Mouse (Mus musculus) neural tube, embryonic 15.5 days (tissue): ENCODE data around the gene Aatk. TPM values are rescaled to one million over a fixed set of nuclear protein-coding genes. Genes with fewer than 3 reads are reported as not detected.

ENCODE experiments used
- ATAC-seq: fragments of 200-750 bp; cut with Nextera tagmentation; 2 replicates; pipeline ENCODE4 v1.8.0; 2017; ENCODE audit warnings: mild to moderate bottlenecking, moderate TSS enrichment, moderate library complexity; ENCODE audit not compliant: low FRiP score
- H3K27ac ChIP-seq: fragments of 300-500 bp; sonication (generic); replicated peaks from 2 replicates; pipeline ENCODE4 v1.5.1; 2015; ENCODE audit warnings: mild to moderate bottlenecking, inconsistent platforms
- H3K27me3 ChIP-seq: fragments of 300-500 bp; sonication (generic); replicated peaks from 2 replicates; pipeline ENCODE4 v1.6.1; 2015; ENCODE audit warnings: inconsistent platforms
- H3K36me3 ChIP-seq: fragments of 300-500 bp; sonication (generic); 2 replicates; pipeline ENCODE4 v1.6.1; 2015; ENCODE audit warnings: inconsistent platforms
- H3K4me1 ChIP-seq: fragments of 300-500 bp; sonication (generic); 2 replicates; pipeline ENCODE4 v1.6.1; 2015; ENCODE audit warnings: inconsistent platforms
- H3K4me2 ChIP-seq: fragments of 300-500 bp; sonication (generic); 2 replicates; pipeline ENCODE4 v1.6.1; 2015; ENCODE audit warnings: inconsistent platforms, mild to moderate bottlenecking, moderate library complexity
- H3K4me3 ChIP-seq: fragments of 300-500 bp; sonication (generic); replicated peaks from 2 replicates; pipeline ENCODE4 v1.5.1; 2015; ENCODE audit warnings: mild to moderate bottlenecking, inconsistent platforms
- H3K9ac ChIP-seq: fragments of 300-500 bp; sonication (generic); replicated peaks from 2 replicates; pipeline ENCODE4 v1.6.1; 2015; ENCODE audit warnings: mild to moderate bottlenecking, inconsistent platforms
- H3K9me3 ChIP-seq: fragments of 300-500 bp; sonication (generic); replicated peaks from 2 replicates; pipeline ENCODE4 v1.6.1; 2016; ENCODE audit warnings: inconsistent platforms
- WGBS: fragments of 180-500 bp; shearing (Covaris S2); methylation state at CpG from one replicate; pipeline ENCODE4 v1.1.7; 2015; ENCODE audit warnings: mixed read lengths; 5-methylcytosine and 5-hydroxymethylcytosine counted together
- polyA plus RNA-seq: library from polyadenylated mRNA; unstranded; fragments of >200 nt; fragmentation: Nextera tagmentation; extraction: Ambion mirVana; gene quantifications from 2 replicates; pipeline ENCODE4 v1.2.1, GENCODE M21; 2015

Aatk gene
- polyA plus RNA-seq, 1 experiment from 2014 or later = 46.2 TPM

DNA sequence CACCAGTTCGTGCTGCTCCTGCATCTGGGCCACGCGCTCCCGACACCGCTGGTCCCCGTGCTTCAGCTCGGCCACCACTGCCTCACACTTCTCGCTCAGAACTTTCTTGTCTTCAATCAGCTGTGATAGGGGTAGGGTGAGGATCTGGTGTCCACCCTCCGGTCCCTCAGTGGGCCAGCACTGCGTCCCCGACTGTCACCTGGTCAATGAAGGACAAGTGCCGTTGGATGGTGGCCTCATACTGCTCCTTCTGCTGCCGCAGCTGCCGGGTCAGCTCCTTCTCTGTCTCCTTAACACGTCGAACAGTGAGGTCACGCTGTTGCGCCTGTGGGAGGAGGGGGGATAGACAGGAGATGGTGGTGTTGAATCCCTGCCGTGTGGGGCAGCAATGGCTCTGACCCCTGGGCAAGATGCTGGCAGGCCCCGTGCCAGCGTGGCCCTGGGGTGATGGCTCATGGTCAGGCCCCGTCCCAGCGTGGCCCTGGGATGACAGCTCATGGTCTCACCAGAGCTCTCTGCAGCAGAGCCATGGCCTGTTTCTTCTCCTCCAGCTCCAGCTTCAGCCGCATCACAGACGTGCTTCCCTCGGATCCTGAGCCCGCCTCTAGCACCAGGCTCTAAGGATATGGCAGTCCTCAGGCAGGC, 23.4 kb upstream of the Aatk start:
- no peak overlapping the region for H3K4me2 ChIP-seq
- H3K27me3 ChIP-seq = no peaks in the 10 kb centered on the region
- no peaks in the 10 kb centered on the region for H3K9me3 ChIP-seq
- H3K4me3 ChIP-seq = no peak overlapping the region
- peaks cover 60% of the 10 kb centered on the region for H3K36me3 ChIP-seq
- no peak overlapping the region for H3K9ac ChIP-seq
- peaks cover 17% of the 10 kb centered on the region for H3K4me1 ChIP-seq
- H3K27ac ChIP-seq = no peak overlapping the region
- ATAC-seq = no peak
- WGBS = 91% methylated on average over 26 of the region's 27 CpGs

GRCm38 (mm10) chr11:120069261-120069660, 22.3 kb upstream of the Aatk start:
- Histone ChIP-seq H3K36me3 (peaks cover 61% of the 10 kb centered on the region), H3K9me3 (no peaks in the 10 kb centered on the region), H3K4me1 (peaks cover 6% of the 10 kb centered on the region), H3K9ac (no peak overlapping the region), H3K4me3 (no peak overlapping the region), H3K27ac (no peak overlapping the region), H3K4me2 (no peak overlapping the region), H3K27me3 (no peaks in the 10 kb centered on the region)
- no peak for ATAC-seq
- 23% methylated on average over 11 of the region's 11 CpGs for WGBS

DNA sequence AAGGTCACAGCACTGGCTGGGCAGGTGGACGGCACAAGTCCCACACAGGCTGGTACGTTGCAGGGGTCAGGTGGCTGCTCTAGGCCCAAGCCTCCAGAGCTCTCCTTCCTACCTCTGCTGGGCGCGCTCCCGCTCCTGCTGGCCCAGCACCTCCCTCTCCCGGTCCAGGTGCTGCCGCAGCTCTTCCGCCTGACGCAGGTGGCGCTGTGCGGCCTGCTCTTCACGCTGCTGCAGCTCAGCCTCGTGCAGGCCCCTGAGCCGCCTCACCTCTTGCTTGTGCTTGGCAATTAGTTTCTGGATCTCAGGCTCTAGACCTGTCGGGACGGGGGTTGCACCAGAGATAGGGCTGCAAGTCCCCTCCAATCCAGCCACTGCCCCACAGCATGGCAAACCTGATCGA, 20.9 kb upstream of the Aatk start:
- 63% methylated on average over 17 of the region's 17 CpGs for WGBS
- ATAC-seq = no peak
- Histone ChIP-seq H3K4me3 (no peak overlapping the region), H3K36me3 (peaks cover 61% of the 10 kb centered on the region), H3K4me1 (peaks cover 6% of the 10 kb centered on the region), H3K27me3 (no peaks in the 10 kb centered on the region), H3K9me3 (no peaks in the 10 kb centered on the region), H3K4me2 (no peak overlapping the region), H3K9ac (no peak overlapping the region), H3K27ac (no peak overlapping the region)

GRCm38 (mm10) chr11:120065291-120065690, 18.3 kb upstream of the Aatk start:
- H3K9ac ChIP-seq = no peak overlapping the region
- 33% methylated on average over 10 of the region's 10 CpGs for WGBS
- peaks cover 6% of the 10 kb centered on the region for H3K4me1 ChIP-seq
- no peak overlapping the region for H3K27ac ChIP-seq
- H3K9me3 ChIP-seq = no peaks in the 10 kb centered on the region
- no peak for ATAC-seq
- no peak overlapping the region for H3K4me3 ChIP-seq
- no peaks in the 10 kb centered on the region for H3K27me3 ChIP-seq
- peaks cover 36% of the 10 kb centered on the region for H3K36me3 ChIP-seq
- no peak overlapping the region for H3K4me2 ChIP-seq

DNA sequence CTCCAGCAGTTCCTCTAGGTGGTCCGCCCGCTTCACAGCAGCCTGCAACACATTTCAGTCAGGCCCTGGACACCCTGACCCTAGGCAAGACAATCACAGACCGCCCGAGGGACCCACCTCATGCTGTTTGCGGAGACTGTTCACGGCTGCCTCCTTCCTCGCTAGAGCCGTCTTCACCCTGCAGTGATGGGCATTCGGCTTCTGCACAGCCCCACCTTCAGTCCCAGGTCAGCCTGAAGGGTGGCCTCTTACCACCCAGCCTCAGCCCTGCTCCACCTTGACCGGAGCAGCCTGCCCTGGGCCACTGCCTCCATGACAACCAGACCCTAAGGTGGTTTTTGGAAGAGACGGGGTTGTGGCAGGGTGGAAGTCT, 17.7 kb upstream of the Aatk start:
- no peaks in the 10 kb centered on the region for H3K9me3 ChIP-seq
- no peak overlapping the region for H3K27ac ChIP-seq

GRCm38 (mm10) chr11:120064006-120064667, 17.2 kb upstream of the Aatk start:
- Histone ChIP-seq H3K4me3 (no peak overlapping the region), H3K27ac (no peak overlapping the region), H3K36me3 (peaks cover 29% of the 10 kb centered on the region), H3K4me2 (no peak overlapping the region), H3K9me3 (no peaks in the 10 kb centered on the region), H3K9ac (no peak overlapping the region), H3K4me1 (0 out of 2 replicates have a peak, but pooled peaks cover under 1% of the 10 kb centered on the region), H3K27me3 (no peaks in the 10 kb centered on the region)
- 84% methylated on average over 11 of the region's 13 CpGs for WGBS
- ATAC-seq = no peak

More for the DNA sequence above, 17.7 kb upstream of the Aatk start:
- WGBS = 90% methylated on average over 11 of the region's 11 CpGs
- Histone ChIP-seq H3K9ac (no peak overlapping the region), H3K4me1 (peaks cover 5% of the 10 kb centered on the region), H3K36me3 (peaks cover 32% of the 10 kb centered on the region), H3K4me2 (no peak overlapping the region), H3K4me3 (no peak overlapping the region), H3K27me3 (no peaks in the 10 kb centered on the region)
- no peak for ATAC-seq

GRCm38 (mm10) chr11:120063326-120063725, 16.4 kb upstream of the Aatk start:
- no peak overlapping the region for H3K4me3 ChIP-seq
- peaks cover 27% of the 10 kb centered on the region for H3K36me3 ChIP-seq
- H3K27me3 ChIP-seq = no peaks in the 10 kb centered on the region
- H3K4me2 ChIP-seq = no peak overlapping the region
- H3K4me1 ChIP-seq = no peaks in the 10 kb centered on the region
- ATAC-seq = no peak
- H3K9ac ChIP-seq = no peak overlapping the region
- 88% methylated on average over 5 of the region's 5 CpGs for WGBS
- H3K9me3 ChIP-seq = no peaks in the 10 kb centered on the region
- H3K27ac ChIP-seq = no peak overlapping the region

DNA sequence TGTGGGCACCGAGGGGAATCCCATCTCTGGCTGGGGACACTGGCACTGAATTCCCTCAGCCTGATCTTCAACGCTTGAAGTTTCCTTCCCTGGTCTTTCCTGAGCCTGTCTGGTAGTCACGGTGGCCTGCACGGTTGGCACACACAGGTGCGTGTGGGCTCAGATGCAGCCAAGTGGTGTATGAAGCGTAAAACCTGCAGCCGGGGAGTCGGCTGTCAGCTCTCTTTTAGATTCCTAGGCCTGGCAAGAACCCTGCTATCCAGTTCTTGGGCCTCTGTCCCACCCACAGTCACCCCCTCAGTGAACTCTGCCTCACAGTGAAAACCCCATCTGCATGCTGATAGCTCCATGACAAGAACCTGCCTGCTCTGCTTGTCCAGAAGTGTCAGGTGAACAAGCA, 13.7 kb upstream of the Aatk start:
- no peak overlapping the region for H3K27ac ChIP-seq
- 79% methylated on average over 8 of the region's 8 CpGs for WGBS
- H3K9ac ChIP-seq = no peak overlapping the region
- no peaks in the 10 kb centered on the region for H3K27me3 ChIP-seq
- H3K36me3 ChIP-seq = peaks cover 11% of the 10 kb centered on the region
- no peak for ATAC-seq
- no peak overlapping the region for H3K4me2 ChIP-seq
- H3K4me3 ChIP-seq = no peak overlapping the region
- H3K4me1 ChIP-seq = no peaks in the 10 kb centered on the region
- H3K9me3 ChIP-seq = no peaks in the 10 kb centered on the region

GRCm38 (mm10) chr11:120055953-120056732, 9.2 kb upstream of the Aatk start:
- peaks cover 10% of the 10 kb centered on the region for H3K4me1 ChIP-seq
- H3K27me3 ChIP-seq = no peaks in the 10 kb centered on the region
- no peak overlapping the region for H3K9ac ChIP-seq
- ATAC-seq = no peak
- H3K27ac ChIP-seq = no peak overlapping the region
- H3K9me3 ChIP-seq = no peaks in the 10 kb centered on the region
- H3K4me3 ChIP-seq = no peak overlapping the region
- H3K4me2 ChIP-seq = no peak overlapping the region
- H3K36me3 ChIP-seq = no peaks in the 10 kb centered on the region
- WGBS = 85% methylated on average over 12 of the region's 12 CpGs

GRCm38 (mm10) chr11:120053846-120054245, 6.9 kb upstream of the Aatk start:
- Histone ChIP-seq H3K9me3 (no peaks in the 10 kb centered on the region), H3K4me2 (no peak overlapping the region), H3K27me3 (no peaks in the 10 kb centered on the region), H3K9ac (no peak overlapping the region), H3K4me3 (no peak overlapping the region), H3K4me1 (peaks cover 18% of the 10 kb centered on the region), H3K27ac (no peak overlapping the region), H3K36me3 (no peaks in the 10 kb centered on the region)
- no peak for ATAC-seq
- WGBS = 84% methylated on average over 4 of the region's 4 CpGs

GRCm38 (mm10) chr11:120052274-120052673, 5.3 kb upstream of the Aatk start:
- WGBS = 78% methylated on average over 9 of the region's 9 CpGs
- H3K4me1 ChIP-seq = peaks cover 33% of the 10 kb centered on the region
- H3K27ac ChIP-seq = no peak overlapping the region

More at GRCm38 (mm10) chr11:120052274-120052673, 5.3 kb upstream of the Aatk start:
- no peaks in the 10 kb centered on the region for H3K36me3 ChIP-seq
- H3K9ac ChIP-seq = no peak overlapping the region
- no peak for ATAC-seq
- no peaks in the 10 kb centered on the region for H3K27me3 ChIP-seq
- no peak overlapping the region for H3K4me3 ChIP-seq
- no peak overlapping the region for H3K4me2 ChIP-seq
- no peaks in the 10 kb centered on the region for H3K9me3 ChIP-seq
